Mouse (Mus musculus) heart, adult 18-20 months (tissue): ENCODE measurements around the gene Olfr1121. TPM values are rescaled to one million over a fixed set of nuclear protein-coding genes. Genes with fewer than 3 reads are reported as not detected.
"Not testable (repeated sequence)": the region's sequence is repeated elsewhere in the genome, so short reads cannot be mapped to it uniquely, and the experiment has no call there.

Source experiments
- DNase-seq, 2 experiments: peaks; one replicate each; pipeline ENCODE4 v3.0.0; 2021 to 2022; ENCODE audit warnings: mixed read lengths in 1 of 2
- long read RNA-seq, 2 experiments: library from polyadenylated mRNA; stranded (forward); transcript quantifications; one replicate each; pipeline ENCODE4 v2.0.0; 2021
- total RNA-seq, 2 experiments: library from RNA; stranded (reverse); gene quantifications; 2 replicates each; pipeline ENCODE4 v1.2.3; 2021

The Olfr1121 gene
- total RNA-seq: not detected
- long read RNA-seq, experiment 1: 0 reads
- long read RNA-seq, experiment 2: 0 reads

DNA sequence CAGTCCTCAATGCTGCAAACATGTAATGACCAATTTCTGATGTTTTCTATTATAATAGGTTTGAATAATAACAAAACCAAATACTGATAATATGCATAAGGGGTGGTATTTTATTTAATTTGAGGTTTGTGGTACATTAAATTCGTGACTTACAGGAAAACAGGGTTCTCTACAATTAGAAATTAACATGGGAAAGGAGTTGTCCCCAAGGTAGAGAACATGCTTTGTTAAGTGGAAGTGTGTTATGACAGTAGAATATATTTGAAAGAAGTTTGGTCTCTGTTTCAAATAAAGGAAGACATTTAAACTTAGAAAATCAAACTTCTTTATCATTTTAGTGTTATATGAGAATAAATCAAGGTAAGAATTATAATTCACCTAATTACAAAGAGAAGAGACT lies at the start of gene Olfr1121:
Olfr1121 (plus strand) TSS at position 301 of the 400 bp plus-strand sequence.
- DNase-seq: no peak

DNA sequence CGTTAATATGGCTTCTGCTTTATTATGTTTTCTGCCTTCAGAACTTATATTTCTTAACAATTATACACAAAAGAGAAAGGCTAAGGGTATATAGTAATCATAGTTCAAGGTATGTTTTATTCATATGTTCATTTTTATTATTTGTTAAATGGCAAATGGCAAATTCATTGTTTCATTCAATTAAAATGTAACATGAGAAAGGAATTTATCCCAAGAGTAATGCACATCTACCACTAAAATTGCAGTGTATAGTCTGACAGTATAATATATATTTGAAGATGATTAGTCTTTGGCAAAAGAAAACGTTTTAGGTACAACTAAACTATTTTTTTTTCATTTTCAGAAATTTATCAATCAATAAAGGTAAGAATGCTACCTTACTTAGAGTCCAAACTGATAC lies 15.2 kb upstream of the Olfr1121 start, which contains the start of gene Olfr1120:
Olfr1120 (plus strand) TSS at position 301 of the 400 bp plus-strand sequence.
- DNase-seq: no peak

DNA sequence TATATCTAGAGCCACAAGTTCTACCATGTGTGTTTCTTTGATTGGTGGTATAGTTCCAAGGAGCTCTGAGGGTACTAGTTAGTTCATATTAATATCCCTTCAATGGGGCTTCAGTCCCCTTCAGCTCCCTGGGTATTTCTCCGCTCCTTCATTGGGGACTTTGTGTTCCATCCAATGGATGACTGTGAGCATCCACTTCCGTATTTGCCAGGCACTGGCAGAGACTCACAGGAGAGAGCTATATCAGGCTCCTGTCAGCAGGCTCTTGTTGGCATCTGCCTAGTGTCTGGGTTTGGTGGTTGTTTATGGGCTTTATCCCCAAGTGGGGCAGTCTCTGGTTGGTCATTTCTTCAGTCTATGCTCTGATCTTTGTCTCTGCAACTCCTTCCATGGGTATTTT lies 9.6 kb upstream of the Olfr1121 start:
- DNase-seq: peak in 1 of 2 experiments; percentile 14

DNA sequence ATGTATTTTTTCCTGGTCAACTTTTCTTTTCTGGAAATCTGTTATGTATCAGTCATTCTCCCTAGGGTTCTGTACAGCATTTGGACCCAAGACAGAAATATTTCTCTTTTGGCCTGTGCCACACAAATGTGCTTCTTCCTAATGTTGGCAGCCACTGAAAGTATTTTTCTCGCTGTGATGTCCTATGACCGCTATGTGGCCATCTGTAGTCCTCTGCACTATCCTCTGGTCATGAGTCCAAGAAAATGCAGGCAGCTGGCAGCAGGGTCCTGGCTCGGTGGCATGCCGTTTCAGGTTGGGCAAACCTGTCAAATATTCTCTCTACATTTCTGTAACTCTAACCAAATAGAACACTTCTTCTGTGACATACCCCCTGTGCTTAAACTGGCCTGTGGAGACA lies 2.0 kb downstream of the Olfr1121 start:
- DNase-seq: no peak

DNA sequence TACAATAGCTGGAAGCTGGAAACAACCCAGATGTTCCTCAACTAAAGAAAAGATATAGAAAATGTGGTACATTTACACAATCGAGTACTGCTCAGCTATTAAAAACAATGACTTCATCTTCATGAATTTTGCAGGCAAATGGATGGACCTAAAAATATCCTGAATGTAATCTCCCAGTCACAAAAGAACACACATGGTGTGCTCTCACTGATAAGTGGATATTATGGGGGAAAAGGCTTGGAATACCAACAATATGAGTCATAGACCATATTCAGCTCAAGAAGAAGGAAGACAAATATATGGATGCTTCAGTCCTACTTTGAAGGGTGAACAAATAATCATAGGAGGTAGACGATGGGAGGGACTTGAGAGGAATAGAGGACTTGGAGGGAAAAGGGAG lies 14.2 kb downstream of the Olfr1121 start:
- no peak for DNase-seq

DNA sequence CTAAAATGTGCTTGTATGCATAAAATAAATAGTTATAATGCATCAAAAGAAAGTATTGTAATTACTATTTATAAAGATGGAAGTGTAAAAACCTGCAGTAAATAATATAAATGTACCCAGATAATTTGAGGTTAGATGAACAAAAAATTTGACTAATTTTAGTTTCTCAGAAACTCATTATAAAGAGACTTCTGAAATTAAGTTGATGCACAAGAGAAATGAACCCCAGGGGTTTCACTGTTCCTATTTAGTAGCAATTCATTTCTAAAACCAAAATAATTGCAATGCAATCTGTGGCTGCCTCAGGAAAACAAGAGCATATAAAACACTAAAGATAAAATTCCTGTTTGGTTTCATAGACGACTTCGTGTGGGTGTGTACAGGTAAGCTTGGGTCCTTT lies 15.9 kb downstream of the Olfr1121 start, which contains the start of gene Olfr1122:
Olfr1122 (plus strand) TSS at position 301 of the 400 bp plus-strand sequence.
- no peak for DNase-seq

DNA sequence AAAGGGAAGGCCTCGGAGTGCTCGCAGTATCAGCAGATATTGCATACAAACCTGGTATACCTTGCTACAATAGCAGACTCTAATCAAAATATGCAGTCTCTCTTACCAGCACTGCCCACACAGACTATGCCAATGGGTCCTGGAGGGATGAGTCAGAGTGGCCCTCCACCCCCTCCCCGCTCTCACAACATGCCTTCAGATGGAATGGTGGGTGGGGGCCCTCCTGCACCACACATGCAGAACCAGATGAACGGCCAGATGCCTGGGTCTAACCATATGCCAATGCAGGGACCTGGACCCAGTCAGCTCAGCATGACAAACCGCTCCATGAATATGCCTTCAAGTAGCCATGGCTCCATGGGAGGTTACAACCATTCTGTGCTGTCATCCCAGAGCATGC lies 23.9 kb downstream of the Olfr1121 start:
- not testable (repeated sequence) for DNase-seq

DNA sequence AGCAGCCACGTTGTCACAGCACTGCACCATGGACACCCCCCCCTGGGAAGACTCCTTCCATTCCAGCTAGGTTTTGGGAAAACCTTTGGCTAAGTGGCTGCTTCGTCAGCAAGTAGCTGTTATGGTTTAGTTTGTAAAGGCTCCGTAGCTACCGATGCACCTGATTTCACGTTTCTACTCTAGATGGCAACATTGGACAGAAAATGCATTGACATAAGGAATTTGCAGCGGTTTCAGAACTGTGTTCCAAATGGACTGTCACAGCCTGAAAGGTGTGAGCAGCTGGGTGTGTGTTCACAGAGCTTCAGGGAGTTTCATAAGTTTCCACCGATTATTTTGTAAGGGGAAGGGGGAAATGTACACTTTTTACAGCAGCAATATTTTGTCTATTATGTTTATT lies 25.0 kb downstream of the Olfr1121 start:
- not testable (repeated sequence) for DNase-seq

DNA sequence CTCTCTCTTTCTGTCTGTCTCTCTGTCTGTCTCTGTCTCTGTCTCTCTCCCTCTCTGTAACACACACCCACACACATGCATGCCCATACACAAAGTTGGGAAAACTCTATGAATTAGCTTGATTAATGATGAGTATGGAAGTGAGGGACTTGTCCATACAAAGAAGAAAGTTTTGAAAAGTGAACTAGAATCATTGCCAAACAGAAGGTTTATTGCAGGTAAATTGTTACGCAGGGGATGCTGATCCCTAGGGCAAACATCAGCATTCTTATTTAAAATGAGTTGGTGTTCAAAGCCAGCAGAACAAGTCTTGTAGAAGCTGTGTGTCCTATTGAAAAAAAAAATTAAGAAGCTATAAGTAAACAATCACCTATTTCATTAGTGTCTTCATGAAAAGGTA lies 46.6 kb downstream of the Olfr1121 start, which contains the start of gene Olfr1123:
Olfr1123 (plus strand) TSS at position 301 of the 400 bp plus-strand sequence.
- no peak for DNase-seq

Other genes with a start within 250 kb of the Olfr1121 start
- gene Olfr1110, start 229.6 kb upstream of the Olfr1121 start, total RNA-seq: not detected
- gene Olfr1111, start 217.3 kb upstream of the Olfr1121 start, total RNA-seq: not detected
- gene Olfr1112, start 182.1 kb upstream of the Olfr1121 start, total RNA-seq: not detected
- not detected for gene Olfr1113, start 160.9 kb upstream of the Olfr1121 start, total RNA-seq
- gene Olfr1115, start 121.9 kb upstream of the Olfr1121 start, total RNA-seq: not detected
- gene Olfr1116, start 102.4 kb upstream of the Olfr1121 start, total RNA-seq: not detected
- not detected for gene Olfr1118, start 62.3 kb upstream of the Olfr1121 start, total RNA-seq
- gene Olfr1120, start 15.1 kb upstream of the Olfr1121 start, total RNA-seq: not detected
- gene Olfr1122, start 16.0 kb downstream of the Olfr1121 start, total RNA-seq: not detected
- gene Olfr1123, start 46.7 kb downstream of the Olfr1121 start, total RNA-seq: not detected
- gene Olfr1124, start 60.4 kb downstream of the Olfr1121 start, total RNA-seq: not detected
- gene Olfr1126, start 84.1 kb downstream of the Olfr1121 start, total RNA-seq: not detected
- not detected for gene Pramel7, start 127.2 kb downstream of the Olfr1121 start, total RNA-seq
- gene Pramel6, start 136.7 kb downstream of the Olfr1121 start, total RNA-seq: not detected
- gene Olfr153, start 161.9 kb downstream of the Olfr1121 start, total RNA-seq: not detected
- not detected for gene Olfr1128, start 175.6 kb downstream of the Olfr1121 start, total RNA-seq
- gene Olfr1129, start 204.0 kb downstream of the Olfr1121 start, total RNA-seq: not detected
- gene Olfr1130, start 236.3 kb downstream of the Olfr1121 start, total RNA-seq: not detected